Mouse (Mus musculus) MEL (cell line): ENCODE data around the gene Slc39a11.

Source experiments
- EP300 ChIP-seq, 2 experiments: IDR thresholded peaks; 2 replicates each; pipeline ENCODE4 v1.6.1; 2011; ENCODE audit warnings: improper control_type of control experiment in 2 of 2, low read length in 2 of 2, low read depth in 1 of 2, mild to moderate bottlenecking in 1 of 2
- POLR2A ChIP-seq, 2 experiments: IDR thresholded peaks; 2 replicates each; pipeline ENCODE4 v1.6.1; 2011 to 2012; ENCODE audit warnings: low read length in 2 of 2, mild to moderate bottlenecking in 2 of 2, control low read depth in 1 of 2, improper control_type of control experiment in 1 of 2, low read depth in 1 of 2, moderate library complexity in 1 of 2; ENCODE audit not compliant: control insufficient read depth in 1 of 2, insufficient read depth in 1 of 2, poor library complexity in 1 of 2
- POLR2AphosphoS5 ChIP-seq: IDR thresholded peaks from 2 replicates; pipeline ENCODE4 v1.6.1; 2012; ENCODE audit warnings: low read depth, borderline replicate concordance, mild to moderate bottlenecking, inconsistent platforms, low read length, moderate library complexity, mixed read lengths

GRCm38 (mm10) chr11:113622028-113622427 lies 27.9 kb downstream of the Slc39a11 start:
- TF ChIP-seq EP300 (IDR thresholded peaks at IDR 0.05; ENCODE audit: low read depth in 1 of 2, low read length in 2 of 2), result no peak
- TF ChIP-seq POLR2A (IDR thresholded peaks at IDR 0.05; ENCODE audit: control insufficient read depth in 1 of 2, insufficient read depth in 1 of 2, low read depth in 1 of 2, low read length in 2 of 2, poor library complexity in 1 of 2), result no peak
- TF ChIP-seq POLR2AphosphoS5, result no peak
